Mouse (Mus musculus) cerebellum, adult 2 months (tissue): Measurements from ENCODE around the gene Ibsp.

ENCODE experiments used
- CTCF ChIP-seq: fragments of 200-500 bp; IDR thresholded peaks from 2 replicates; pipeline ENCODE4 v1.5.1; 2011; ENCODE audit warnings: low read depth, mild to moderate bottlenecking, control low read depth, low read length, moderate library complexity, borderline replicate concordance; ENCODE audit not compliant: insufficient read depth
- POLR2A ChIP-seq: fragments of 200-500 bp; IDR thresholded peaks from 2 replicates; pipeline ENCODE4 v1.6.1; 2011; ENCODE audit warnings: low read length, control low read depth, borderline replicate concordance; ENCODE audit not compliant: insufficient read depth

- TF ChIP-seq POLR2A = no peak
- no peak for TF ChIP-seq CTCF
These were observed 28.9 kb downstream of the Ibsp start for GRCm38 (mm10) chr5:104327876-104328275.
